Mouse (Mus musculus): ENCODE measurements around the gene Olfr1431.
"Not testable (repeated sequence)": the region's sequence is repeated elsewhere in the genome, so short reads cannot be mapped to it uniquely, and the experiment has no call there.

The Olfr1431 gene

DNA sequence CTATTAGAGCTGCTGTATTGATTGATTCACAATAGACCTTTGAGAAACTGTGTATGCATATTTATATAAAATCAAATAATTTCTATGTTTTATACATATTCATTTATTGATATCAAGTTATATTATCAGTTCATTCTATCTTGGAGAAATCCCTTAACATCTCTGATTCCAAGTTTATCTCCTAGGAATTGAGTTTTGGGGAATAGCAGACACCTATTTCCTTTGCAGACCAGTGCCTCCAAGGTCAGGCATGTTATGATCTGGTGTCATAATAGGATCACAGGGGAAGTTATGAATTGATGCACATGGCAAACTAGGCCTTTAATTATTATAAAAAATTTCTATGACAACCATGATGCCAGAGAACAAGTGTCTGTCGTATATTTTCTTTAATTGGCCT, at the start of gene Olfr1431:
TSS of gene Olfr1431 (plus strand) at position 301 of the 400 bp plus-strand sequence.
- DNase-seq (ENCODE audit: low spot score): no peak

DNA sequence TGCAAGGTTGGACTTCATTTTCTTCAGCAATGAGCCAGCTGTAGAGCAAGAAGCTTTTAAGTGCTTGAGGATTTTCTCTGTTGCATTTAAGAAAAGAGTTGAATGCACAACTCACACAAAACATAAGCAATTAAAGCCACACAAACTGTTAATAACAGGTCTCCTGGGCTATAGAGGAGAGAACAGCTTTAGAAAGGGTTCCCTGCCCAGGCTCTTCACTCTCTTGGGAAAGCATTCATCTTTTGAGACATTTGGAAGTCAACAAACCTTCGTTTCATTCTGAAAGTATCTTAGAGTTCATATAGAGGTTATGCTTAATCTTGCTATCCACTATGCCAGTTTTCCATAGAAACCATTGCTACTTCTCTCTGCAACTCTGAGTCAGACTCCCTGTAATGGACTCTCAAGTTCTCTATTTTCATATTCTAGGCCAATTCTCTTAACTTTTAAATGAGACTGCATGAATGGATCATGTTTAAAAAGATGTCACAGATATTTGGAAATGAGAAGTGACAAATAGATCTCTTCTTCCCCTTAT, 30.3 kb upstream of the Olfr1431 start, which contains the start of gene Olfr1555-ps1:
TSS of gene Olfr1555-ps1 (minus strand) at position 51 of the 538 bp plus-strand sequence.
- DNase-seq (ENCODE audit: low spot score): not testable (repeated sequence)

DNA sequence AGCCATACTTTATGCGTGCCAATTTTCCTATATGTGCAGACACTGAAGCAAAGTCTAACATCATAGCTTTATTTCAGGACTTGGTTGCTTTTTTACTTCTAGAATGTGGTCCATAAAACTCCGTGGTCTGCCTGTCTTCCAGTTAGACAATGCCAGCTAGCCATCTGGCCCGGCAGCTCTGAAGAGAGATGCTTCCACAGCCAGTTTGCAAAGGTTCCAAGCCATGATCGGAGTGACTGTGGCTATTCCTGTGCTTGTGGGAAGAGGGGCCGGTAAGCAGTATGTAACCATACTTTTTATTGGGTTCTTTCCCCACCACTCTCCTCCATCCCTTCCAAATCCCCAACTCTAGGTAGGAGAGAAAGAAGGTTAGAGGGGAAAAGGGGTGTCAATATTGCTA, 25.0 kb upstream of the Olfr1431 start:
- not testable (repeated sequence) for DNase-seq (ENCODE audit: low spot score)

DNA sequence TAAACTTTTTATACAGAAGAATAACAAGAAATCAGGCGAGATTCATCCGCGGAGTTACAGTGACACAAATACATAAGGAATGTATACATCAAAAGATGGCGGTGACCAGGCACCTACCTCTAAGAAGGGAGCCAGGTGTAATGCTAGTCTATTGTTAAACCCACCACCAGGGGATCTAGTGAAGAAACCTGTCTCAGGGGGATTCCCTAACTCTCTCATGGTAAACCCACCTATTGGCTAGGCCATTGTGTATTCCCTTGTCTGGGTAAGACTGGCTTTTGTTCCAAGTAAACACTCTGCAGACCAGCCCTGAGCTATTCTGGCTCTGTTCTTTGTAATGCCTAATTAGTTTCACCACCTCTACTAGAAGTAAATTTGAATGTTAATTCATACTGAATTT, 1.4 kb upstream of the Olfr1431 start:
- not testable (repeated sequence) for DNase-seq (ENCODE audit: low spot score)

DNA sequence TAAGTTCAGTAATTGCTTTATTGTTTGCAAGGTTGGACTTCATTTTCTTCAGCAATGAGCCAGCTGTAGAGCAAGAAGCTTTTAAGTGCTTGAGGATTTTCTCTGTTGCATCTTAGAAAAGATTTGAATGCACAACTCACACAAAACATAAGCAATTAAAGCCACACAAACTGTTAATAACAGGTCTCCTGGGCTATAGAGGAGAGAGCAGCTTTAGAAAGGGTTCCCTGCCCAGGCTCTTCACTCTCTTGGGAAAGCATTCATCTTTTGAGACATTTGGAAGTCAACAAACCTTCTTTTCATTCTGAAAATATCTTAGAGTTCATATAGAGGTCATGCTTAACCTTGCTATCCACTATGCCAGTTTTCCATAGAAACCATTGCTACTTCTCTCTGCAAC, 32.1 kb downstream of the Olfr1431 start, which contains the start of gene Olfr1432:
TSS of gene Olfr1432 (minus strand) at position 101 of the 400 bp plus-strand sequence.
- DNase-seq (ENCODE audit: low spot score): not testable (repeated sequence)

DNA sequence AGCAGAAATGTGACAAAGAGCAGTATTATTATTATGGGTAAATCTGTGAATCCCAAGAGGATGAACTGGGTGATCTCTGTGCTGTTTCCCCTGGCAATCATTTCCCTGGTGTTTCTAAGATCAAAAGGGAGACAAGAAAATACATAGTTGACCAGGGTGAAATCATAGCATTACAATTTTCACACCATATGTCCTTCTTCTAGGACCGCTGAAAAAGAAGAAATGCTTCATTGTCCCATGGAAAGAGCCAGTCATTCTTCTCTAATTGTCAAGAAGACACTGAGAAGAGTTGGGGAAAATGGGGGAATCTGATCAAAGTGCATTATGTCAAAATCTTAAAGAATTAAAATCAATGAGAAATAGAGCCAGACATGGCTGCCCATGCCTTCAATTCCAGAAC, 41.1 kb downstream of the Olfr1431 start, which contains the start of gene Olfr262:
TSS of gene Olfr262 (minus strand) at position 101 of the 400 bp plus-strand sequence.
- no peak for DNase-seq (ENCODE audit: low spot score)

DNA sequence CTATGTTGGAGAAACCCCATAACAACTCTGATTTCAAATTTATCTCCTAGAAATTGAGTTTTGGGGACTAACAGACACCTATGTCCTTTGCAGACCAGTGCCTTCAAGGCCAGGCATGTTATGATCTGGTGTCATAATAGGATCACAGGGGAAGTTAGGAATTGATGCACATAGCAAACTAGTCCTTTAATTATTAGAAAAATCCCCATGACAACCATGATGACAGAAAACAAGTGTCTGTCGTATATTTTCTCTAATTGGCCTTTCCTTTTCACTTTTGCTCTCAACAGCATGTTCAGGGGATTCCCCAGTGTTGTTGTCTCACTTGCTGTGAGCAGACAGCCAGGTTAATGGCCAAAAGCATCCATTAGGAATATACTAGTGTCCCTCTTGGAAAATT, 60.3 kb downstream of the Olfr1431 start, which contains the start of gene Olfr235:
TSS of gene Olfr235 (plus strand) at position 301 of the 400 bp plus-strand sequence.
- no peak for DNase-seq (ENCODE audit: low spot score)
